Mouse (Mus musculus): ENCODE measurements around the gene Sf3b5.

Sf3b5 gene

GRCm38 (mm10) chr10:13005043-13005442 lies at the start of gene Sf3b5:
TSS of gene Sf3b5 (plus strand) at chr10:13005343.
- in situ Hi-C loops (cut with MboI): no loop called here

DNA sequence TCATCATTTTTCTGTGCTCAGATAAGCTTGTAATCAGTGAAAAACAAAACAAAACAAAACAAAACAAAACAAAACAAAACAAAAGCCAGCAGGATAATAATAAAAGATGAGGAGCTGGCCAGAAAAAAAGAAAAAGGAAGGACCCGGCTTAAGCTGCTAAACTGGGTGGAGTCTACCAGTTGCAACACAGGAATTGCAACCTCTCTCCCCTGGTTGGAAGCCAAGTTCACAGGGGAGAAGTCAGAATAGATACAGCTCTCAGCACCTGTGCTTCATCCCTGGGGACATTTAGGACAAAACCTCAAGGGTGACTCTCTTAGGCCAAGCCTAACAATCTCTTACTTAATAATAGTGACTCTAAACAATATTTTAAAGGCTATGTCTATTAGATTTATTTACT lies 49.3 kb upstream of the Sf3b5 start:
- in situ Hi-C loops (cut with MboI): no loop called here

- in situ Hi-C loops (cut with MboI): no loop called here
Measured at GRCm38 (mm10) chr10:12957271-12957670, 47.9 kb upstream of the Sf3b5 start.

DNA sequence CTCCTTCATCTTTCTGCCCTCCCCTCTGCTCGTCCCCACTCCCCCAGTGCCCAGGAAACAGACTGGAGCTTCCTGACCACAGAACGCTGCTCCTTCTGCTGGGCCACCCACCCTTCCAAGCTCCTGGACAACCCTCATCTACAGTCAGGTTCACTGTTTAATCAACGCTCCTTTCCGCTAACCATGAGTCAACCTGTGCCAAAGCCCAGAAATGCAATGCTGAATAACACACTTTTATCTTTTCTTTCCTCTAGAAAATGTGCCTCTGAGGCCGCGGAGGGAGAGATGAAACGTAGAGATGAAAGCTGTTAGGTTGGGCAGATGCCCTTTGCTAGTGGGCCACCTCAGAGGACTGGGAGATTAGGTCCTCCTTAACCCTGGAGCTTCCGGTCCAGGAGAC lies 43.6 kb upstream of the Sf3b5 start:
- in situ Hi-C loops (cut with MboI): no loop called here

GRCm38 (mm10) chr10:12962238-12962637 lies 42.9 kb upstream of the Sf3b5 start:
- in situ Hi-C loops (cut with MboI): no loop called here

DNA sequence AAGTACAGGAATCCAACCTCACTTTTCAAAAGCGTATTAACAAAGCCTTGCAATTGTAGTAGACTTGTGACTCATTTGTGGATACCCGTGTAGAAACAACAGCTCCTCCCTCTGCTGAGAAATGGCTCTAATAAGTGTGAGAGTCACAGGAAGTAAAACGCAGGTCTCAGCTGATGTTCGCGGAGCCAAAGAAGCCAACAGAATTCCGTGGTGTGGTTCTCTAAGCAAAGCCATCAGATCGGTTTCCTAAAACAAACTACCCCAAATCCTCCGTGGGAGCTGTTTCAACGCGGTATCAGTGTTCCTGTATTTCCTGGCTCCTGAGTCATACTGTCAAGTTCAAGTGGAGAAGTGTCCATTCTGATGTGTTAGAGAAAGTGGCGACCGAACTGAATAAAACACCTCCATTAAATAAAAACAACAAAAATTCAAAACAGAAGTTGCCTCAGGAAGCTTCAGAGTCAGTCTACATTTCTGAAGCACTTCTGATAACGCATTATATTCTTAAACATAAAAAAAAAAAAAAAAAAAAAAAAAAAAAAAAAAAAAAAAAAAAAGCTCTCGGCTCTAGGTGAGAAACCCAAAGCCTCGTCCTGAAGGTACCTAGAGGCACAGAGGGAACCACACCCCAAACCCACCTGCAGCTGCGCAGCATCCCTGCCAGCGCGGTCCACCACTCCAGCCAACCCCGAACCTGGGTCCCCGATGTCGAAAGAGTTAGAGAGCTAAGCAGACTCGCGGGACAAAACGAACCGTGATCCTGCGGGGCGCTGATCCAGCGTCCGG lies 41.6 kb upstream of the Sf3b5 start:
- in situ Hi-C loops (cut with MboI): no loop called here

DNA sequence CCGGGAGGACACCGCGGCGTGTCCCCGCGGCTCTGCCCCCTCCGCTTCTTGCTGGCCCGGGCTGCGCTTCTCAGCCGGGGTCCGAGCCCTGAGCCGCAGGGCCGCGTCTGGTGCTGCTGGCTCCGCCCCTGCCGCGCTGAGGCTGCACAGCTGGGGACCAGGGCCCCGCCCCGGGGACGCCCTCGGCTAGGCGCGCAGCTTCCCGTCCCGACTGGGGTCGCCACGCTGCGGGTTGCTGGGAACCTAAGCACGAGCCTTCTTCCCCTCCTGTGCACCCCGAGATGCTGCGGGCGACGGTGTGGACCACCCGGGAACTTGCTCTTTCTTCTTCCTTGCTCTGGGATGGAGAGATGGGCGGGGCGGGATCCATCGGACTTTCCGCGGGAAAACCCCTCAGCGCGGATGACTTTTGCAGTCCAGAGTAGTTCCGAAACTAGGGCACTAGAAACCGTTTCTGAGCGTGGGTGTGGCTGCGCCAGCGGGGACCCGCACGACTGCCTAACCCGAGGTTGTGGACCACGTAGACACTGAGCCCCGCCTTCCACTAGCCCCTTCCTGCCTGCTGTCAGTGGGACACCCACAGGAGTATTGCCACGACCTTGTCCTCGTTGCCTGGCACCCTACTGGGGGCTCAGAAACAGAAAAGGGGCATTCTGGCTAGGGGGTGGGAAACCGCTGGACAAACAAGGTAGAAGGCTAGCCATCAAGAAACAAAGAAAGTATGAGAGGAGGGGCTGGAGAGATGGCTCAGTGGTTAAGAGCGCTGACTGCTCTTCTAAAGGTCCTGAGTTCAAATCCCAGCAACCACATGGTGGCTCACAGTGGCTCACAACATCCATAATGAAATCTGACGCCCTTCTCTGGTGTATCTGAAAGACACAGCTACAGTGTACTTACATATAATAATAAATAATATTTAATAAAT lies 40.7 kb upstream of the Sf3b5 start, which contains the start of gene Stx11:
Gene Stx11, minus strand, starts transcription at position 148 of the 925 bp plus-strand sequence.
- in situ Hi-C loops (cut with MboI): no loop called here

GRCm38 (mm10) chr10:12965669-12966180 lies 39.4 kb upstream of the Sf3b5 start:
- in situ Hi-C loops (cut with MboI): no loop called here

DNA sequence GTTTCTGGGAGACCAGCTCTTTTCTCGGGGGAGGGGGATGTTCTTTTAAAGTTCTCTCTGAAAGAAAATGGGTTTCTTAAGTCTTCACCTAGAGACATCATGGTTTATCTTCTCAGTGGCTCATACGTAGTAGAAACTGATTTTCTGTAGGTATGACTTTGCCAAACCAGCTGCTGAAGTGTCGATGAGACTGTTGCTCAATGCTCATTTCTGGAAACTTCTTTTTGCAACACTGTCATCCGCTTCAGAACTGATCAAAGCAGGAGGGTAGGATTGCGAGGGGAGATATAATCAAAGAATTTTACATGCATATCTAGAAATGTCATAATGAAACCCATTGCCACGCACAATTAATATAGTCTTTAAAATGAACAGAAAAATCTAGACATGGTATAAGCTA lies 30.6 kb upstream of the Sf3b5 start:
- in situ Hi-C loops (cut with MboI): no loop called here

DNA sequence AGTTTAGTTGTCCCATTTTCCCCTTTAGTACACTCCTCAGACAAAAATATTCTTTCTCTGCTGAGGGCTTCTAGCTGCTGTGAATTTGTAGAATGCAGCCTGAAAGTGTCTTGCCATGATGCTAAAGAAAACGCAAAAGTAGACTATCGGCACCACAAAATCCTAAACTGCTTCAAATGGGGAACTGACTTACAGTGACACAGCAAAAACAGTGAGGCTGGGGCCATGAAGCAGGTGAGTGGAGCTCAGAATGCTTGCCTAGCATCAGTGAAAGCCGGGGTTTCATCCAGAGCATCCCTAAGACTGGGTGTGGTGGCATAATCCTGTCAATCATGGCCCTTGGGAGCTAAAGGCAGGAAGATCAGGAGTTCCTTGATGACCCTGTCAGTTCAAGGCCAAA lies 29.7 kb upstream of the Sf3b5 start:
- in situ Hi-C loops (cut with MboI): no loop called here

DNA sequence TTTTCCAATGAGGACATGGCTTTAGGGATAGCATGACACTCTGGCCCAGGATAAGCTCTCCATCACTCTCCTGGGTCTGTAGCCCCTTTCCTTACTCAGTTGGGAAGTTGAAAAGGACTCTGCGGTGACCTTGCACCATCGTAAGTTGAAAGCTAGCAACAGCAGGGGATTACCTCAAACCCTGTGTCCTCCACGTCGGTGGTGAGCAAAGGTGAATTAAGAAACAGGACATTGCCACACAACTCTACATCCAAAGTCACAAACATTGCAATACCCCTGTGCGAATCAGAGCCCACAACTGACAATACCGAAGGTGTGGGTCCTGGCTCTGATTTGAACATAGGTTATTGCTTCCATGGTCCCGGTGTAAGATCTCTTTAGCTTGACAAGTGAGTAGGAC lies 29.2 kb upstream of the Sf3b5 start:
- in situ Hi-C loops (cut with MboI): no loop called here

DNA sequence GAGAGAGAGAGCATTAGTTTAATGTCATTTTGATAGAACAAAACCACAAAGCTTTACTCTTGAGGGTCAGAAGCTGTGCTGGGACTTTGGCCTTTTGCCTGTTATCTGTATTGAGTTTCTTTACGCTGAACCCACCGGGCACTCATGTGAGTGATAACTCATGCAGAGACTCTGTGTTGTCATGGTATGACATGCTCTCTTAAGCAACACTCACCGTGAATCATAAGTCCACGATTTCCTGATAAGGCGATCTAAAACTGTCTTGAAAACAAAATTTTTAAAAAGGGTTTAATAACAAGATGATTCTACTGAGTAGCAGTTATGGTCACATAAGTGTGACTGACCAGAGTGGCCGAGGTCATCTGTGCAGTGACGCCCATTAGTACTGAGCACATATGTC lies 28.6 kb upstream of the Sf3b5 start:
- in situ Hi-C loops (cut with MboI): no loop called here

DNA sequence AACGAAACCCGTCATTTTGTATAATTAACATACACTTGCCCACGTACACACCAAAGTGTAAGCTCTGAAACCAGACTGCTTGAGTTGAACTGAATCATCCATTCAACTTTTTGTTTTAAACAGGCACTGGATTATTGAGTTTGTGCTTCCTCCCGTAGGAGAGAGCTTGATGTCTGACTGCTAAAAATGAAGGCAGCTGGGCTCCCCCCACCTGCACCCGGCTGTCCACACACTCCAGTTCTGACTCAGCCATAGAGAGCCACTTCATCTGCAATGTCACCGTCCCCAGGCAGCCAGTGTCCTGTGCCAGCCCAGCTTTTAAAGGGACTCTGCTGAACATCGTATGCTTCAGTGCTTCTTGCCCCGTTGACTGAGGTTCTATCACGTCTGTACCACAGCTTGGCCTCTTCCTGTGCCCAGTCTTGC lies 27.3 kb upstream of the Sf3b5 start:
- in situ Hi-C loops (cut with MboI): no loop called here

- in situ Hi-C loops (cut with MboI): no loop called here
Measured at GRCm38 (mm10) chr10:12981071-12981470, 24.1 kb upstream of the Sf3b5 start.

- in situ Hi-C loops (cut with MboI): no loop called here
Measured at GRCm38 (mm10) chr10:12983516-12983915, 21.6 kb upstream of the Sf3b5 start.

DNA sequence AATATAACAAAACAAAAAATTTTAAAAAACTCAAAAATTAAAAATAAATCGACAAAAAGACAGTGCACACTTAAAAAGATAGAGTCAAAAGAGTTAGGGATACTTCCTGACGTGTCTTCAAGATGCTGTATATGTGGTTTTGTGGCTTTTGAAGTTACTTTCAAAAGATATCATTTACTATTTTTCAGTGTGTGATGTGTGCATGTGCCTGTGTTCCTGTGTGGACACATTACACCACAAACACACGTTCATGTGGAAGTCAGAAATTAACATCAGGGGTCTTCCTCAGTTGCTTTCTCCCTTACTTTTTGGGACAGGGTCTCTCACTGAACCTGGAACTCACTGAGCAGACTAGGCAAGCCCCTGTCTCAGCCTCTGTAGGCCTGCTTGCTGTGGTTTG lies 20.1 kb upstream of the Sf3b5 start:
- in situ Hi-C loops (cut with MboI): no loop called here

- in situ Hi-C loops (cut with MboI): no loop called here
Measured at GRCm38 (mm10) chr10:12986485-12986884, 18.7 kb upstream of the Sf3b5 start.

DNA sequence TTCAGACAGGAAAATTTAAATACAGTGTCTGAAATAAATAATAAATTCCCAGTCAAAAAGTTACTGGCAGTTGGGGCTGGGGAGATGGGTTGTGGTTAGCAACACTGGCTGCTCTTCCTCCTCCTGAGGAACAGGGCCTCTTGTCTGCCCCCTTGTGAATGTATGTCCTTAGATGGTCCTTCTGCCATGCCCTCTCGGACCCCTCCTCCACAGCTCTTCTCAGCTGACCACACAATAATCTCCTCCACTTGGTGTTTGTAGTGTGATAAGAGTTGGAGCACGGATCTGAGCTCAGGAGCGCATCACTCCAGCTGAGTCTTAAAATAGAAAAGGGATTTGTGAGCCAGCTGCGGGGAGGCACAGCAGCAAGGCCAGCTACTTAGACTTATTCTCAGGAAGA lies 18.2 kb upstream of the Sf3b5 start:
- in situ Hi-C loops (cut with MboI): no loop called here

DNA sequence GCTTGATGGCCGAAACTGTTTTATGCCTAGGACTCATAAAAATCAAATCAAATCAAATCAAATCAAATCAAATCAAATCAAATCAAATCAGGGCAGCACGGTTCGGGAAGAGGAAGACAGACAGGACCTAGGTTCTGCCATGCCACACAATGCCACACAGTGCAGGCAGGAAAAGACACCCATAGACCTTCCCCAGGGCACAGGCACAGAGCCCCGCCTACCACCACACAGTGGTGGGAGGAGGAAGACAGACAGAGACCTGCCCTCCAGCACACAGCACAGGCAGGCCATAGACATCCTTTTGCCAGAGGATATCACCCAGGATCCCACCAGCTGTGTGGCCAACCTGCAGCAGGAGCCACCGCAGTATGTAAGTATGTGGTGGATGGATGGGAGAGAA lies 13.2 kb upstream of the Sf3b5 start:
- in situ Hi-C loops (cut with MboI): loop anchor here (10.0 kb wide), 1 partner anchor 307 kb away; no protein-coding TSS in a partner anchor

- in situ Hi-C loops (cut with MboI): loop anchor here (10.0 kb wide), 1 partner anchor 309 kb away; no protein-coding TSS in a partner anchor
Measured at GRCm38 (mm10) chr10:12993411-12994039, 11.6 kb upstream of the Sf3b5 start.

- in situ Hi-C loops (cut with MboI): loop anchor here (5.0 to 10.0 kb wide), 2 partner anchors 75 to 312 kb away; no protein-coding TSS in a partner anchor
Measured at GRCm38 (mm10) chr10:12996736-12997477, 8.2 kb upstream of the Sf3b5 start.

All from mature B cell (primary cell).